Mouse (Mus musculus) heart, postnatal 0 days (tissue): ENCODE measurements at regions not wholly inside any gene's neighbourhood (a gene's known extent, or its start where the extent isn't known, plus 50 kb on each side); places are given as distances from the start of the nearest gene placed in this dataset.

Source experiments
- CTCF ChIP-seq: IDR thresholded peaks from 2 replicates; pipeline ENCODE4 v1.5.1; 2016; ENCODE audit warnings: antibody characterized with exemption, control low read depth, low read depth
- EP300 ChIP-seq: IDR thresholded peaks from 2 replicates; pipeline ENCODE4 v1.6.1; 2016; ENCODE audit warnings: antibody characterized with exemption, low read depth

DNA sequence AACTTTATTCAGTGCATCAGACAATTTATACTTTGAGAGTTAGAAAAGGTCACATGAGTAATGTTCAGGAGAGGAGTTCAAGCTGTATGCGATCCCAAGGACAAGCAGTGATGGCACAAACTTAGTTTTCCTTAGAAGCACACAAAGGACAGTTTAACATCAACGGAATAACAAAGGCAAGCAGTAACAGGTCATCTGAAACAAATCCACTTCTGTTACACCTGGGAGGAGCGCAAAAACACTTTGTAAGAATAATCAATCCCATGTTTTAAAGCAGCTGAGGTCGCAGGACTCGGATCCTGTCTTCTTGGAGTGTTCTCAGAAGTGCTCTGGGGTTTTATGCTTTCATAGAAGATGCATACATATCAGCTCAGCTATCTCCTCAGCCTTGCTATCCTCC is 183.7 kb upstream of the Tmc3 start:
- TF ChIP-seq CTCF = no peak
- TF ChIP-seq EP300 = no peak
